Mouse (Mus musculus): Measurements from ENCODE around the gene Mllt1. TPM values are rescaled to one million over a fixed set of nuclear protein-coding genes. Genes with fewer than 3 reads are reported as not detected.
A peak's percentile ranks its signal among the peaks of the same experiment; 100 is the strongest.

Mllt1 gene
- total and polyA plus RNA-seq, 3 experiments = 25.0 to 63.0 TPM; not detected in 1

DNA sequence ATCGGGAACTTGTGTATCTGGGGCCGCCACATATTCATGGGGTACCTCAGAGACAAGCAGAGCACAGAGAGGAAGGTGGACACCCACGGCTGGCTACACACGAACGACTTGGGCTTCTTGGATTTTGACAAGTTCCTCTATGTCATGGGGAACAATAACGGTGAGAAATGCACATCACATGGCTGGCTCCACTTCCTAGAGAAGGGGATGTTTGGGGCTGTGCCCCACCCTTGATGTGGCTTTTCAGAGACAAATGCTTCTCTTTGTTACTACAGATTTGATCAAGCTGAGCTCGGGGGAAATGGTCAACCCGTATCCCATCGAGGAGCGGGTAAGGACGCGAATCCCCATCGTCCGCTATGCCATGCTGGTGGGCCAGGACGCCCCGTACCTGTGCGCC lies 50.4 kb downstream of the Mllt1 start:
- H3K36me3 ChIP-seq (ENCODE audit: control insufficient read depth in 1 of 2, insufficient read depth in 2 of 2, low read length in 2 of 2) = peaks cover 0 to 6% of the 10 kb centered on the region in 2 experiments; a peak in 2 of 4 replicates
- no peaks in the 10 kb centered on the region for H3K9me3 ChIP-seq (replicated peaks; ENCODE audit: insufficient read depth, low read length)
- TF ChIP-seq POLR2AphosphoS2 (IDR thresholded peaks at IDR 0.05; ENCODE audit: low read length) = no peak
- no peak for TF ChIP-seq NRF1 (IDR thresholded peaks at IDR 0.05; ENCODE audit: insufficient read depth, low read depth, low read length, poor library complexity, severe bottlenecking)
- TF ChIP-seq SIN3A (IDR thresholded peaks at IDR 0.05; ENCODE audit: low read length) = 0 out of 2 replicates have a peak, but pooled peaks have one; percentile 24
- no peak for TF ChIP-seq HCFC1 (IDR thresholded peaks at IDR 0.05; ENCODE audit: low read depth, low read length)
- no peak for TF ChIP-seq POLR2AphosphoS5 (IDR thresholded peaks at IDR 0.05; ENCODE audit: borderline replicate concordance, low read depth, low read length)
- TF ChIP-seq MAZ (IDR thresholded peaks at IDR 0.05; ENCODE audit: low read depth, low read length) = no peak
- no peak for TF ChIP-seq TAL1 (IDR thresholded peaks at IDR 0.05; ENCODE audit: low read length)
- 0 out of 2 replicates have a peak, but pooled peaks have one; percentile 29 for TF ChIP-seq MAX (IDR thresholded peaks at IDR 0.05; ENCODE audit: low read length)
- no peak for TF ChIP-seq MAFK (IDR thresholded peaks at IDR 0.05; ENCODE audit: borderline replicate concordance, low read depth, low read length)
- 0 out of 2 replicates have a peak, but pooled peaks have one; percentile 27 for TF ChIP-seq USF1 (IDR thresholded peaks at IDR 0.05; ENCODE audit: low read depth, low read length)
- peaks cover 4 to 17% of the 10 kb centered on the region in 2 experiments; a peak in 3 of 4 replicates for H3K4me1 ChIP-seq (ENCODE audit: control insufficient read depth in 1 of 2, insufficient read depth in 2 of 2, low read length in 2 of 2)
- no peaks in the 10 kb centered on the region for H3K79me2 ChIP-seq (ENCODE audit: control insufficient read depth, insufficient read depth, low read length, poor library complexity)
- DNase-seq (ENCODE audit: low read depth, low spot score) = peak; percentile 45
- no peak overlapping the region for H3K9ac ChIP-seq (ENCODE audit: control insufficient read depth, low read depth, low read length, poor library complexity, severe bottlenecking)
- H3K27me3 ChIP-seq (ENCODE audit: control insufficient read depth in 1 of 2, insufficient read depth in 2 of 2, low read length in 2 of 2) = no peaks in the 10 kb centered on the region
- no peak overlapping the region; the same call in 1 of the 2 replicates for H3K27ac ChIP-seq (ENCODE audit: control insufficient read depth, low read depth, low read length)
- no peak overlapping the region for H3K4me3 ChIP-seq (ENCODE audit: control insufficient read depth in 1 of 2, insufficient read depth in 1 of 2, low read depth in 2 of 2, low read length in 2 of 2)

- no peak overlapping the region for H3K9ac ChIP-seq (ENCODE audit: control insufficient read depth, low read depth, low read length, poor library complexity, severe bottlenecking)
- no peaks in the 10 kb centered on the region for H3K27me3 ChIP-seq (ENCODE audit: control insufficient read depth in 1 of 2, insufficient read depth in 2 of 2, low read length in 2 of 2)
- no peaks in the 10 kb centered on the region for H3K79me2 ChIP-seq (ENCODE audit: control insufficient read depth, insufficient read depth, low read length, poor library complexity)
- H3K4me1 ChIP-seq (ENCODE audit: control insufficient read depth in 1 of 2, insufficient read depth in 2 of 2, low read length in 2 of 2) = peaks cover under 1 to 12% of the 10 kb centered on the region in 2 experiments; a peak in 3 of 4 replicates
- H3K27ac ChIP-seq (ENCODE audit: control insufficient read depth, low read depth, low read length) = peak overlapping the region; percentile 2; the same call in 1 of the 2 replicates
- TF ChIP-seq BHLHE40 (IDR thresholded peaks at IDR 0.05; ENCODE audit: borderline replicate concordance, low read depth, low read length) = no peak
- TF ChIP-seq ZKSCAN1 (IDR thresholded peaks at IDR 0.05; ENCODE audit: low read depth, low read length) = no peak
- TF ChIP-seq ZC3H11A (IDR thresholded peaks at IDR 0.05; ENCODE audit: low read depth, low read length) = no peak
- no peak for TF ChIP-seq MYB (IDR thresholded peaks at IDR 0.05; ENCODE audit: low read depth, low read length)
- no peak for TF ChIP-seq USF2 (IDR thresholded peaks at IDR 0.05; ENCODE audit: borderline replicate concordance in 1 of 2, insufficient read depth in 1 of 2, low read depth in 1 of 2, low read length in 2 of 2)
- DNase-seq (ENCODE audit: low read depth, low spot score) = peak; percentile 47
- H3K4me3 ChIP-seq (ENCODE audit: control insufficient read depth in 1 of 2, insufficient read depth in 1 of 2, low read depth in 2 of 2, low read length in 2 of 2) = no peak overlapping the region
- peaks cover 0 to 6% of the 10 kb centered on the region in 2 experiments; a peak in 2 of 4 replicates for H3K36me3 ChIP-seq (ENCODE audit: control insufficient read depth in 1 of 2, insufficient read depth in 2 of 2, low read length in 2 of 2)
- no peaks in the 10 kb centered on the region for H3K9me3 ChIP-seq (replicated peaks; ENCODE audit: insufficient read depth, low read length)
These were observed 50.9 kb downstream of the Mllt1 start for GRCm38 (mm10) chr17:56884331-56884730.
